In genomic region chr1:154120693-154121092, GRCm38 (mm10) we compare ENCODE assay signal across 8 mouse cellular contexts.
DNase-seq lines count a peak whose midpoint lies in the region; ATAC-seq and TF ChIP-seq lines count a peak whose summit lies in the region.

No protein-coding gene starts in this region.

- H3K9me3 ChIP-seq in forebrain, embryonic 15.5 days = no peaks in the 10 kb centered on the region
- no peaks in the 10 kb centered on the region for H3K9me3 ChIP-seq in forebrain, embryonic 11.5 days (ENCODE audit: control insufficient read depth, low read length)

- H3K4me2 ChIP-seq in forebrain, embryonic 15.5 days (replicated peaks) = no peak overlapping the region
- H3K4me2 ChIP-seq in forebrain, embryonic 11.5 days (ENCODE audit: low read depth, low read length, severe bottlenecking) = no peak overlapping the region

- H3K4me3 ChIP-seq in forebrain, embryonic 15.5 days = no peak overlapping the region
- H3K4me3 ChIP-seq in forebrain, embryonic 11.5 days (ENCODE audit: low read depth, low read length) = no peak overlapping the region
- H3K4me3 ChIP-seq in testis, adult 2 months (ENCODE audit: control insufficient read depth, low read depth, low read length) = no peak overlapping the region

- no peak for DNase-seq in forebrain, embryonic 11.5 days (ENCODE audit: low spot score)
- peak; percentile 86 for DNase-seq in urinary bladder, postnatal 14 days (ENCODE audit: low spot score)
- DNase-seq in urinary bladder, adult 2 months (ENCODE audit: low spot score) = no peak
- peak; percentile 59 for DNase-seq in gastrocnemius, postnatal 14 days
- peak; percentile 68 to 75 for DNase-seq in left cerebral cortex, postnatal 14 days (ENCODE audit: low spot score in 2 of 2)
- no peak for DNase-seq in retina, embryonic 14.5 days (ENCODE audit: low spot score)

- H3K9ac ChIP-seq in forebrain, embryonic 15.5 days (replicated peaks) = no peak overlapping the region
- no peak overlapping the region for H3K9ac ChIP-seq in forebrain, embryonic 11.5 days (ENCODE audit: low read length)

- no peaks in the 10 kb centered on the region for H3K36me3 ChIP-seq in forebrain, embryonic 15.5 days
- no peaks in the 10 kb centered on the region for H3K36me3 ChIP-seq in forebrain, embryonic 11.5 days (ENCODE audit: control insufficient read depth, insufficient read depth, low read length)
- no peaks in the 10 kb centered on the region for H3K36me3 ChIP-seq in testis, adult 2 months (ENCODE audit: control insufficient read depth, insufficient read depth, low read length)

- H3K27me3 ChIP-seq in forebrain, embryonic 15.5 days = no peaks in the 10 kb centered on the region
- H3K27me3 ChIP-seq in forebrain, embryonic 11.5 days (ENCODE audit: control insufficient read depth, insufficient read depth, low read length) = no peaks in the 10 kb centered on the region
- H3K27me3 ChIP-seq in testis, adult 2 months (ENCODE audit: control insufficient read depth, insufficient read depth, low read length) = no peaks in the 10 kb centered on the region

- intact Hi-C loops in gastrocnemius, postnatal 14 days (cut with DNase I; ENCODE audit: low total_unique reads) = loop anchor here (5.0 kb wide), 1 partner anchor 62 kb away; no protein-coding TSS in a partner anchor
- intact Hi-C loops in left cerebral cortex, postnatal 14 days (cut with DNase I) = loop anchor here (5.0 kb wide), 1 partner anchor 62 kb away; no protein-coding TSS in a partner anchor

- WGBS in forebrain, embryonic 15.5 days = 24% methylated on average over 1 of the region's 1 CpGs
- 63% methylated on average over 1 of the region's 1 CpGs for WGBS in forebrain, embryonic 11.5 days

- peak; percentile 57 for ATAC-seq in forebrain, embryonic 15.5 days (replicated peaks)
- ATAC-seq in forebrain, embryonic 11.5 days (replicated peaks; ENCODE audit: low FRiP score) = no peak

- H3K4me1 ChIP-seq in forebrain, embryonic 15.5 days = peaks cover 26% of the 10 kb centered on the region
- no peaks in the 10 kb centered on the region for H3K4me1 ChIP-seq in forebrain, embryonic 11.5 days (replicated peaks; ENCODE audit: control insufficient read depth, insufficient read depth, low read length)
- peaks cover 5% of the 10 kb centered on the region for H3K4me1 ChIP-seq in testis, adult 2 months (ENCODE audit: control insufficient read depth, insufficient read depth, low read length)

- H3K27ac ChIP-seq in forebrain, embryonic 15.5 days (replicated peaks) = no peak overlapping the region
- no peak overlapping the region for H3K27ac ChIP-seq in forebrain, embryonic 11.5 days (ENCODE audit: low read depth, low read length)
- H3K27ac ChIP-seq in testis, adult 2 months (ENCODE audit: control insufficient read depth, insufficient read depth, low read depth, low read length) = peak overlapping the region; percentile 74

- no peak for TF ChIP-seq CTCF in testis, adult 2 months (IDR thresholded peaks at IDR 0.05; ENCODE audit: control insufficient read depth, insufficient read depth, insufficient replicate concordance, low read depth, low read length)

- TF ChIP-seq POLR2A in testis, adult 2 months (IDR thresholded peaks at IDR 0.05; ENCODE audit: control insufficient read depth, low read depth, low read length) = no peak

Comparison
In these comparisons a context has a peak if more than half of its experiments do, and no peak if none do; other contexts are left out.
1. DNase-seq: peak in urinary bladder, postnatal 14 days (single experiment), gastrocnemius, postnatal 14 days (single experiment) and left cerebral cortex, postnatal 14 days (2 of 2); none in forebrain, embryonic 11.5 days (single experiment), urinary bladder, adult 2 months (single experiment) and retina, embryonic 14.5 days (single experiment).